Mouse (Mus musculus): ENCODE results near the gene Igbp1. TPM values are rescaled to one million over a fixed set of nuclear protein-coding genes. Genes with fewer than 3 reads are reported as not detected.
A peak's percentile ranks its signal among the peaks of the same experiment; 100 is the strongest.

Igbp1 gene
- total RNA-seq (2021), result 10 to 100 TPM; 60.0 to 69.0 TPM
- 5.7 and 6.7 TPM in 2 replicates for polyA plus RNA-seq (2012; rRNA removed)
- long read RNA-seq, transcript Igbp1-201 (6 exons, 1,518 nt), result major isoform, 20 of 25 reads
- long read RNA-seq, partial matches to known transcripts, result 5 of 25 reads
- long read RNA-seq, other reads (novel, unspliced or antisense), result 0 of 25 reads

GRCm38 (mm10) chrX:100494068-100494978 is at the start of gene Igbp1:
TSS of gene Igbp1 (plus strand) at chrX:100494291.
- DNase-seq, result peak; percentile 87

- DNase-seq, result no peak
Observed at GRCm38 (mm10) chrX:100468047-100468446, 26.0 kb upstream of the Igbp1 start.

DNA sequence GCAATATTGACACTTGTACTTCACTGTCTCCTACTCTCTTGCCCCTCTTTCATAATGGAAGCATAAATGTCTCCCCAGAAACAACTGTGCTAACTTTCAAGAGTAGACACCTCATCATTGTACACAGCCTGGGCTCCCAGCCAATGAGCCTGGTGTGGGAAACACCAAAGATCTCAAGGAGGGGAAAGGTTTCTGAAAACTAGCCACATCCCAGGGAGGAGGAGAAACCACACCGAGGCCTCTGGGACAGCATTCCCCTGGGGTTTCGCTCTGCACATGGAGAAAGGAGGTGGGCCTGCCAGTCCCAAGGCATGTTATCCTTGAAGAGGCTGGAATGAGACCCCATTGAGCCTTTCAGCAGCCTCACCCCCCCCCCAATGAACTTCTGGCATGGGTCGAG is 24.0 kb upstream of the Igbp1 start:
- DNase-seq, result peak; percentile 28

DNA sequence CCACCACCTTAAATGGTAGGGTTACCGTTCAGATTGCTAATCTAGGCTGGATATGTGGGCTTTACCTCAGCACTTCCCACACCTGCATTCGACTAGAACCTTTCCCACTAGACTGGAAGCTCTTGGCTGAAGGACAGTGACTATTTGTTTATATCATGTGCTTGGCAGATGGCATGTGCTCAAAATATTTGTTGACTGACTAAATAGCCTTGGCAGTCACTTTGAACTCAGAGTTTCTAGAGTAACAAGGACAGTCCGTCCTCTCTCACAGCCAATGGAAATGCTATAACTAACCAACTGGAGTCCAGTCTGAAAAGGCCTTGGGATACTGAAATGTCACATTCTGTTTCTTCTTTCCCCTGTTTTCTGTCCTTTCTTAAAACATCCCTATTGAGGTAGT is 22.6 kb upstream of the Igbp1 start:
- peak; percentile 66 for DNase-seq

DNA sequence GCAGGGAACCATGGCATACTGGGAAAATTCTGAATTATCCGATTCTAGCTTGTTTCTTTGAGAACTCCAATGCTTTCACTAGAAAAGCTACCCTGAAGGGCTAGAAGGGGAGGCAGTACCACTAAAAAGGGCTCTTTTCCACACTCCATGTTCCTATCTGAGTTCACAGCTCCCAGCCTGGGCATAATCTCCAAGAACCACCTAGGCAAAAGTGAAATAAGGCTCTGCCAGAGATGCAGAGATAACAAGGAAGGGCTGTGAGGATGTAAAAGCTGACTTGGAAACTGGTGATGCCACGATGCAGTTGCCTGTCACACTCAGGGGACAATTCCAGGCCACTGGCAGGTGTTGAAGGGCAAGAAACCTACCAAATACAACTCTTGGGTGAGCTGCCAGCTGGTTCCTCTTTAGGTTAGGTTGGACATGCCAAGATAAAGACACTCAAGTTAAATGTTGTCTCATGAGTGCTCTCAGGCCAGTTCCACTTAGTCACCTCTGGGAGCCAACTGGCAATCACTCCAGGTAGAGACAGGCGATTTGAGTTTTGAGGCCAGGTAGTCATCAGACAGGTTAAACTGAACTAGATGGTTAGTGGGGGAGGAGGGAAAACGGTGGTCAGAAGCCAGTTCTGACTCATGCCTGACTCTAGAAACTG is 18.4 kb upstream of the Igbp1 start:
- DNase-seq, result peak; percentile 16

GRCm38 (mm10) chrX:100480317-100480716 is 13.8 kb upstream of the Igbp1 start:
- DNase-seq, result peak; percentile 70

GRCm38 (mm10) chrX:100493500-100494067 is 507 bp upstream of the Igbp1 start:
- no peak for DNase-seq

GRCm38 (mm10) chrX:100504175-100504851 is 10.2 kb downstream of the Igbp1 start:
- DNase-seq, result no peak

DNA sequence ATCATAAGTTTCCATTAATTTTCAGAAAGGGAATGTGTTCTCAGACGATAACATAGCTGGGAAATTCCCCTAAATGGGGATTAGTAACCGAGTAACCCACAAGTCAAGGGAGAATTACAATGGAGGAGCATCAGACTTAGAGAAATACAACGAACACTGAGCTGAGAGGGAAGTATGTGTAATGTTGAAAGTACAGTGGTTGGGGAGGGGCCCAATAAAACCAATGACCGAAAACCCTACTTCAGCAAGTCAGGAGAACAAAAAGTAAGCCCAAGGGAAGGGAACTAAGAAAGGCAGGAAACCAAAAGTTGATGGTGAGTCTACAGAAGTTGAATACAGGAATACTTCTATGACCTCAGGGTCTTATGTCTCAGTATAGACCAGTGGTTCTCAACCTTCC is 14.1 kb downstream of the Igbp1 start:
- DNase-seq, result no peak

DNA sequence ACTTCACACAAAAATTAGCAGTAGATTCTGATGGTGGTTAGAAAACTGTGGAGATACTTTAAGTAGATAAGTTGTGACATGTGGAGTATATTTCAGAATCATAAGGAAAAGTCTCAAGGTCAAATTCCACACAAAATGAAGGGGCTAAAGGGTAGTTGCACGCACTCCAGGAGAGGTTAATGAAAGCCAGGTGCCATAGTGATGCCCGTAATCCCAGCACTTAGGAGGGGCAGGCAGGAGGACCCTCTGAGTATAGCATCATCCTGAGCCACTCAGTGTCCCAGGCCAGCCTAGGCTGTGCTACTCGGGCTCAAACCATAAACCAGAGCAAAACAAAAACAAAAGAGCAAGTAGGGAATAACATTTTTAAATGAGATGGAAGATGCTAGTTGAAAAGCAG is 15.8 kb downstream of the Igbp1 start:
- DNase-seq, result no peak

DNA sequence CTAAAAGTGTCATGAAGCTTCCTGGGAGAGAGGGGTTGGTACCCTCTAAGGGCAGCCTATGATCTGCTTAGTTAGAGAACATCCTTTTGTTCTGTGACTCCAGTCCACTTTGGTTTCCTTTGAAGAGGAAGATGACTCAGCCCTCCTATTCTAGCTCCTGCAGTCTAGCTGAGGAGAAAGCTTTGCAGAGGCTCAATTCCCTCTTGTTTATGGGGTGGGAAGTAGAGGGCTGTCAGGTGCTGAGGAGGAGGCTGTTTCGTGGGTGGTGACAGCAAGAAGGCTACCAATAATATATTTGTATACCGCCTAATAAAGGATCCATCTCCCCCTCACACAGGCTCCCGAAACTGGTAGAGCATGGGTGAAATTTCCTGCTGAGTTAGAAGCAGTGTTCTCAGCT is 22.6 kb downstream of the Igbp1 start:
- no peak for DNase-seq

DNA sequence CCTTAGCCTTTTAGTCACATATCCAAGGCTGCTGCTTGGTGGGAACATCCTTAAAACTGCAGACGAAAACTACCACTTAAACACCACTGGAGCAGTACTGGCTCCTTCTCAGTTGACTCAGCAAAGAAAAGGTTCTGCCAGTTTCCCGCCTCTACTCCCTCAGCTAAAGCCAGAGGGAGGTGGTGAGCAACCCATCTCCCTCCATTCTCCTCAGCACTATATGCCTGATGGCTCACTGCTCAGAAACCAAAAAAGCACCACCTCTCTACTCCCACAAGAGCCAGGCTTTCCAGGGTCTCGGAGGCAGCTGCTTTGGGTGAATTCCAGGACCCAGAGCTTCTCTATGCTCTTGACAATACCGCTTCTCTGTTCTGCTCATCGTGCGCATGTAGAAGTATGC is 23.5 kb downstream of the Igbp1 start:
- no peak for DNase-seq

DNA sequence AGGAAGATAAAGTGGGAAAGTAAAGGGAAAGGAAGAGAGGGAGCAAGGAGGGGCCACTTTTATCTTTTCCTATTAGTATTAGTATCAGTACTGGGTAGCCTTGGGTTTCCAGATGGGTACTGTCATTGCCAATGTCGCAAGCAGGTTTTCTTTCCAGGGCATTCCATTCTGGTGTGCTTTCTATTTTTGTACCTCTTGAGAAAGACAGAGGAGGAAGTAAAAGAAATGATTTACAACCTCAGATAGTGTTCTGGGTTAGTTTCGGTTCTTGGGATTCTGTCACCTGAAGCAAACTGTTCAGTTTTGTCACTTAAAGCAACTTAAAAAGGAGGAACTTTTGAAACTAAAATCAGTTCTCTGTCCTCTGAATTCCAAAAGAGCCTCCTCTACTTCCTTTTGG is 24.4 kb downstream of the Igbp1 start:
- DNase-seq, result peak; percentile 4

- no peak for DNase-seq
Observed at GRCm38 (mm10) chrX:100524471-100524870, 30.4 kb downstream of the Igbp1 start, which contains the start of gene Dgat2l6. TSS of gene Dgat2l6 (plus strand) at chrX:100524838.

DNA sequence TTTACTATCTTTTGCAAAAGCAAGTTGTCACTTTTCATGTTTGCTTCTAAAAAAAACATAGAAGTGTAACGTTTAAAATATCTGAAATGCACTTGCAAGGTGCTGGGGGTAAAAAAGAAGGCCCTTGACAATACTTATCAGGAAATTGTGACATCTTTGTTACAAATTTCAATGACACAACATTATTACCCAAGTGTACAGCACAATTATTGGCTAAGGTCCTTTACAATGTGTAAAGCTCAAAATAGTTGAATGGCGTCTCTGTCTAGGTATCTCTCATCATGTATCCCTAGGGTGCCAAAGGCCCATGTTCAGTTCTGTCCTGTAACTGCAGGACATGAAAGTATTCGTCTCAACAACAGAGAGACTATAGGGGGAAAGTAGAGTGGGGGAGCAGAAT is 61.9 kb downstream of the Igbp1 start:
- DNase-seq, result no peak

- no peak for DNase-seq
Observed at GRCm38 (mm10) chrX:100565696-100566095, 71.6 kb downstream of the Igbp1 start.

Other genes starting within 250 kb of the Igbp1 start
- gene Otud6a, start 65.3 kb upstream of the Igbp1 start, total RNA-seq (2021), result not detected
- not detected in 2 replicates for gene Otud6a, start 65.3 kb upstream of the Igbp1 start, polyA plus RNA-seq (2012; rRNA removed)
- under 1 TPM; 0.40 to 0.83 TPM for gene Awat2, start 51.6 kb upstream of the Igbp1 start, total RNA-seq (2021)
- gene Awat2, start 51.6 kb upstream of the Igbp1 start, polyA plus RNA-seq (2012; rRNA removed), result 0.30 and 0.42 TPM in 2 replicates
- gene Dgat2l6, start 30.5 kb downstream of the Igbp1 start, total RNA-seq (2021), result not detected
- not detected in 2 replicates for gene Dgat2l6, start 30.5 kb downstream of the Igbp1 start, polyA plus RNA-seq (2012; rRNA removed)
- not detected for gene Awat1, start 78.0 kb downstream of the Igbp1 start, total RNA-seq (2021)
- not detected in 2 replicates for gene Awat1, start 78.0 kb downstream of the Igbp1 start, polyA plus RNA-seq (2012; rRNA removed)
- under 1 TPM in 1 of 2 experiments, not detected in 1; 0.09 TPM for gene P2ry4, start 100.6 kb downstream of the Igbp1 start, total RNA-seq (2021)
- gene P2ry4, start 100.6 kb downstream of the Igbp1 start, polyA plus RNA-seq (2012; rRNA removed), result not detected in 2 replicates
- not detected for gene Arr3, start 111.2 kb downstream of the Igbp1 start, total RNA-seq (2021)
- gene Arr3, start 111.2 kb downstream of the Igbp1 start, polyA plus RNA-seq (2012; rRNA removed), result not detected in 2 replicates
- under 1 TPM; 0.35 to 0.86 TPM for gene Kif4, start 131.4 kb downstream of the Igbp1 start, total RNA-seq (2021)
- 0.03 and 0.20 TPM in 2 replicates for gene Kif4, start 131.4 kb downstream of the Igbp1 start, polyA plus RNA-seq (2012; rRNA removed)
- 10 to 100 TPM; 57.9 to 58.0 TPM for gene Pdzd11, start 132.3 kb downstream of the Igbp1 start, total RNA-seq (2021)
- gene Pdzd11, start 132.3 kb downstream of the Igbp1 start, polyA plus RNA-seq (2012; rRNA removed), result 10.4 and 10.6 TPM in 2 replicates
- gene Gdpd2, start 235.6 kb downstream of the Igbp1 start, total RNA-seq (2021), result under 1 TPM; 0.17 to 0.20 TPM
- 0.60 and 0.86 TPM in 2 replicates for gene Gdpd2, start 235.6 kb downstream of the Igbp1 start, polyA plus RNA-seq (2012; rRNA removed)